Mouse (Mus musculus): ENCODE data around the gene Golga2.

GRCm38 (mm10) chr2:32282727-32283126, 4.5 kb upstream of the Golga2 start:
- TF ChIP-seq POLR2A (IDR thresholded peaks at IDR 0.05; ENCODE audit: control insufficient read depth, low read depth, low read length): 0 out of 2 replicates have a peak, but pooled peaks have one; percentile 12
- TF ChIP-seq CTCF (IDR thresholded peaks at IDR 0.05; ENCODE audit: control insufficient read depth, insufficient read depth, insufficient replicate concordance, low read depth, low read length): peak; percentile 60; the same call in 1 of the 2 replicates
